Mouse (Mus musculus) left cerebral cortex, adult 8-10 months (tissue): Measurements from ENCODE around the gene Grin2d. TPM values are rescaled to one million over a fixed set of nuclear protein-coding genes. Genes with fewer than 3 reads are reported as not detected.
A peak's percentile ranks its signal among the peaks of the same experiment; 100 is the strongest.

Experiments
- DNase-seq, 2 experiments: peaks; one replicate each; pipeline ENCODE4 v3.0.0; 2022; ENCODE audit warnings: low spot score in 2 of 2
- total RNA-seq, 4 experiments: library from RNA; stranded (reverse); gene quantifications; 2 replicates each; pipeline ENCODE4 v1.2.4; 2022

Gene Grin2d
- total RNA-seq, 4 experiments from 2014 or later = 11.1 to 12.9 (median 11.8) TPM

- DNase-seq = peak in 1 of 2 experiments; percentile 56
These were observed 92.6 kb downstream of the Grin2d start for GRCm38 (mm10) chr7:45785388-45786135.

- peak; percentile 65 to 94 for DNase-seq
These were observed 93.4 kb downstream of the Grin2d start, which contains the start of gene Sult2b1 for GRCm38 (mm10) chr7:45784524-45785372. Sult2b1 (minus strand) TSS chr7:45784669.

DNA sequence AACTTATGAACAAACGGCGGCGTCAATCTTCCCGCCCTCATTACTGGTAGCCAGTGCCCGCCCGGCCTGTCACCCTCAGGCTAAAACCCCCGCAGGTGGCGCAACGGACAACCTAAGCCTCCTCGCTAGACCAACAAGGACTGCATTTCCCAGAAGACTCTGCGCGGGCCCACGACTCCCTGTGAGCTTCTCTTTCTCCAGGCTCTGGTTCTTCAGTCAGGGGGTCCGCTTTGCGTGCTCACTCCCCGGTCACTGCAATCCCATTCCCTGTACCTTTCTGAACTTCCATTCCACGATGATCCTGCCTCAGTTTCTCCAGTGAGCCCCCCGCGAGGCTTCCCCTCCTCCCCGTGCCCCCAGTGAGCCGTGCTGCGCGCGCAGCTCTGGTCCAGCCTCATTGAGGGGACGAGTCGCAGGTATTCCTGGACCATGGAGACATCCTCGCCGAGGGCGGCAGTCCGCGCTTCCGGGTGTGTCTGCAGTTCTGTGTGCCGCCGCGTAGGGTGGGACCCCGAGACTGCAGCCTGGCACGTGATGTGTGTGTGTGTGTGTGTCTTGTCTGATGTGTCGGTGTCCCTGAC lies 94.6 kb downstream of the Grin2d start, which contains the start of gene Lmtk3:
Gene Lmtk3, plus strand, starts transcription at position 228 of the 581 bp plus-strand sequence.
- DNase-seq = peak; percentile 73 to 88

- no peak for DNase-seq
These were observed 95.9 kb downstream of the Grin2d start for GRCm38 (mm10) chr7:45782271-45782670.

Other genes with a start within 250 kb of the Grin2d start
- gene Mamstr, start 238.4 kb downstream of the Grin2d start, total RNA-seq = 1 to 10 TPM; 3.5 to 6.0 (median 5.6) TPM
- gene Fut2, start 212.0 kb downstream of the Grin2d start, total RNA-seq = under 1 TPM in 1 of 4 experiments, not detected in 3; 0.59 TPM
- 1 to 10 TPM; 7.6 to 8.7 (median 8.2) TPM for gene Ntn5, start 194.4 kb downstream of the Grin2d start, total RNA-seq
- gene Sec1, start 184.0 kb downstream of the Grin2d start, total RNA-seq = 1 to 10 TPM in 1 of 4 experiments, under 1 TPM in 3; 0.63 to 1.1 (median 0.87) TPM
- gene Car11, start 178.5 kb downstream of the Grin2d start, total RNA-seq = 100 to 1,000 TPM; 230 to 247 (median 241) TPM
- 100 to 1,000 TPM; 164 to 236 (median 186) TPM for gene Dbp, start 173.3 kb downstream of the Grin2d start, total RNA-seq
- gene Rpl18, start 162.9 kb downstream of the Grin2d start, total RNA-seq = 100 to 1,000 TPM; 340 to 384 (median 357) TPM
- 10 to 100 TPM; 24.9 to 27.4 (median 25.3) TPM for gene Sphk2, start 160.4 kb downstream of the Grin2d start, total RNA-seq
- gene Fam83e, start 157.2 kb downstream of the Grin2d start, total RNA-seq = under 1 TPM in 1 of 4 experiments, not detected in 3; 0.14 TPM
- not detected for gene Spaca4, start 152.6 kb downstream of the Grin2d start, total RNA-seq
- gene Lmtk3, start 94.6 kb downstream of the Grin2d start, total RNA-seq = 100 to 1,000 TPM; 219 to 241 (median 237) TPM
- 10 to 100 TPM; 12.9 to 15.9 (median 14.9) TPM for gene Sult2b1, start 93.7 kb downstream of the Grin2d start, total RNA-seq
- gene Cyth2, start 63.8 kb downstream of the Grin2d start, total RNA-seq = 100 to 1,000 TPM; 184 to 196 (median 188) TPM
- gene Kcnj14, start 53.6 kb downstream of the Grin2d start, total RNA-seq = 1 to 10 TPM; 1.9 to 2.5 (median 2.3) TPM
- gene Grwd1, start 47.4 kb downstream of the Grin2d start, total RNA-seq = 10 to 100 TPM; 20.5 to 22.8 (median 21.6) TPM
- gene Kdelr1, start 5.6 kb downstream of the Grin2d start, total RNA-seq = 10 to 100 TPM; 67.2 to 79.8 (median 74.9) TPM
- under 1 TPM in 1 of 4 experiments, not detected in 3; 0.98 TPM for gene Syngr4, start 18.3 kb upstream of the Grin2d start, total RNA-seq
- 10 to 100 TPM; 18.7 to 24.9 (median 22.7) TPM for gene Tmem143, start 18.6 kb upstream of the Grin2d start, total RNA-seq
- 1 to 10 TPM; 4.3 to 7.4 (median 6.3) TPM for gene Emp3, start 43.0 kb upstream of the Grin2d start, total RNA-seq
- gene Ccdc114, start 45.7 kb upstream of the Grin2d start, total RNA-seq = 1 to 10 TPM; 2.1 to 3.7 (median 2.9) TPM
- 1 to 10 TPM; 1.9 to 2.5 (median 2.3) TPM for gene Abcc6, start 151.9 kb upstream of the Grin2d start, total RNA-seq
- 100 to 1,000 TPM; 100 to 108 (median 103) TPM for gene Nomo1, start 155.3 kb upstream of the Grin2d start, total RNA-seq
- gene Kcnj11, start 222.4 kb upstream of the Grin2d start, total RNA-seq = 10 to 100 TPM; 38.1 to 45.7 (median 42.5) TPM